Mouse (Mus musculus): ENCODE measurements around the gene Adam10. TPM values are rescaled to one million over a fixed set of nuclear protein-coding genes. Genes with fewer than 3 reads are reported as not detected.

Gene Adam10
- polyA plus RNA-seq, 1 experiment from 2014 or later, result 93.6 TPM

Small RNA genes lying within 50 kb of the gene (microRNA-seq; reads per million reads assigned to microRNA genes)
- gene Gm25149, result not detected

Other genes with a start within 250 kb of the Adam10 start
- gene Rnf111, start 175.3 kb upstream of the Adam10 start, polyA plus RNA-seq (2015; fragmentation: Nextera tagmentation; extraction: Ambion mirVana), result 37.6 and 41.8 TPM in 2 replicates
- gene Sltm, start 136.2 kb upstream of the Adam10 start, polyA plus RNA-seq (2015; fragmentation: Nextera tagmentation; extraction: Ambion mirVana), result 67.8 and 69.8 TPM in 2 replicates
- 0.30 and 0.91 TPM in 2 replicates for gene Gm10642, start 22.7 kb upstream of the Adam10 start, polyA plus RNA-seq (2015; fragmentation: Nextera tagmentation; extraction: Ambion mirVana)
- 25.6 and 29.4 TPM in 2 replicates for gene Mindy2, start 21.8 kb upstream of the Adam10 start, polyA plus RNA-seq (2015; fragmentation: Nextera tagmentation; extraction: Ambion mirVana)

Data from neural tube, embryonic 13.5 days (tissue).